Mouse (Mus musculus) cortical plate, adult 2 months (tissue): Measurements from ENCODE around the gene Iqcf3. TPM values are rescaled to one million over a fixed set of nuclear protein-coding genes. Genes with fewer than 3 reads are reported as not detected.

Experiments
- H3K27ac ChIP-seq: fragments of 200-500 bp; 2 replicates; pipeline ENCODE4 v1.5.1; 2012; ENCODE audit warnings: low read length, control low read depth, inconsistent platforms; ENCODE audit not compliant: insufficient read depth
- H3K4me1 ChIP-seq: fragments of 200-500 bp; 2 replicates; pipeline ENCODE4 v1.6.1; 2011; ENCODE audit warnings: low read length; ENCODE audit not compliant: control insufficient read depth, insufficient read depth
- H3K4me3 ChIP-seq: fragments of 200-500 bp; 2 replicates; pipeline ENCODE4 v1.5.1; 2011; ENCODE audit warnings: mild to moderate bottlenecking, low read length, control low read depth; ENCODE audit not compliant: insufficient read depth
- CTCF ChIP-seq: fragments of 200-500 bp; IDR thresholded peaks from 2 replicates; pipeline ENCODE4 v1.5.1; 2011; ENCODE audit warnings: mild to moderate bottlenecking, control low read depth, low read length; ENCODE audit not compliant: insufficient read depth; ENCODE audit errors: extremely low read depth
- POLR2A ChIP-seq: fragments of 200-500 bp; IDR thresholded peaks from 2 replicates; pipeline ENCODE4 v1.6.1; 2011; ENCODE audit warnings: mild to moderate bottlenecking, low read length, control low read depth; ENCODE audit not compliant: insufficient read depth; ENCODE audit errors: extremely low read depth
- polyA plus RNA-seq: library from polyadenylated mRNA; depleted of rRNA; stranded (reverse); fragments of >200 nt; gene quantifications from 2 replicates; pipeline ENCODE4 v1.2.3, GENCODE M21; 2012

The Iqcf3 gene
- polyA plus RNA-seq, 1 experiment, result not detected

GRCm38 (mm10) chr9:106573366-106573765, 11.9 kb upstream of the Iqcf3 start:
- Histone ChIP-seq H3K27ac (no peak overlapping the region), H3K4me3 (no peak overlapping the region), H3K4me1 (peaks cover 2% of the 10 kb centered on the region; the same call in 1 of the 2 replicates)
- TF ChIP-seq CTCF (no peak), POLR2A (no peak)

GRCm38 (mm10) chr9:106572186-106572585, 10.8 kb upstream of the Iqcf3 start:
- H3K4me1 ChIP-seq, result peaks cover 2% of the 10 kb centered on the region; the same call in 1 of the 2 replicates
- TF ChIP-seq POLR2A (no peak), CTCF (no peak)
- no peak overlapping the region for H3K27ac ChIP-seq
- H3K4me3 ChIP-seq, result no peak overlapping the region

- no peaks in the 10 kb centered on the region for H3K4me1 ChIP-seq
- no peak for TF ChIP-seq CTCF
- TF ChIP-seq POLR2A, result no peak
- no peak within 1 kb of the TSS for H3K27ac ChIP-seq
- no peak within 1 kb of the TSS for H3K4me3 ChIP-seq
Measured at GRCm38 (mm10) chr9:106570896-106571295, 9.5 kb upstream of the Iqcf3 start, which contains the start of gene Iqcf4. TSS of gene Iqcf4 (minus strand) at chr9:106570996.

GRCm38 (mm10) chr9:106566437-106566836, 5.0 kb upstream of the Iqcf3 start:
- Histone ChIP-seq H3K4me1 (no peaks in the 10 kb centered on the region), H3K4me3 (no peak overlapping the region), H3K27ac (no peak overlapping the region)
- TF ChIP-seq CTCF (no peak), POLR2A (no peak)

- TF ChIP-seq CTCF (no peak), POLR2A (no peak)
Measured at GRCm38 (mm10) chr9:106564025-106564424, 2.6 kb upstream of the Iqcf3 start.

GRCm38 (mm10) chr9:106562291-106562690, 860 bp upstream of the Iqcf3 start:
- no peak for TF ChIP-seq CTCF
- H3K27ac ChIP-seq, result no peak overlapping the region
- no peak overlapping the region for H3K4me3 ChIP-seq
- no peaks in the 10 kb centered on the region for H3K4me1 ChIP-seq

More at GRCm38 (mm10) chr9:106564025-106564424, 2.6 kb upstream of the Iqcf3 start:
- no peaks in the 10 kb centered on the region for H3K4me1 ChIP-seq
- H3K27ac ChIP-seq, result no peak overlapping the region
- H3K4me3 ChIP-seq, result no peak overlapping the region

GRCm38 (mm10) chr9:106534975-106535374, 26.5 kb downstream of the Iqcf3 start:
- H3K27ac ChIP-seq, result no peak overlapping the region
- no peak for TF ChIP-seq CTCF
- no peak for TF ChIP-seq POLR2A
- no peaks in the 10 kb centered on the region for H3K4me1 ChIP-seq
- no peak overlapping the region for H3K4me3 ChIP-seq

- no peak for TF ChIP-seq POLR2A
- TF ChIP-seq CTCF, result no peak
- Histone ChIP-seq H3K27ac (no peak overlapping the region), H3K4me1 (no peaks in the 10 kb centered on the region), H3K4me3 (no peak overlapping the region)
Measured at GRCm38 (mm10) chr9:106534296-106534695, 27.1 kb downstream of the Iqcf3 start.

- Histone ChIP-seq H3K4me3 (no peak overlapping the region), H3K4me1 (no peaks in the 10 kb centered on the region), H3K27ac (no peak overlapping the region)
- TF ChIP-seq POLR2A, result no peak
- peak; percentile 98 for TF ChIP-seq CTCF
Measured at GRCm38 (mm10) chr9:106531833-106532232, 29.6 kb downstream of the Iqcf3 start.

GRCm38 (mm10) chr9:106519909-106520308, 41.5 kb downstream of the Iqcf3 start:
- Histone ChIP-seq H3K4me3 (no peak overlapping the region), H3K4me1 (no peaks in the 10 kb centered on the region), H3K27ac (no peak overlapping the region)
- no peak for TF ChIP-seq POLR2A
- TF ChIP-seq CTCF, result no peak
